Mouse (Mus musculus): ENCODE results near the gene Nol9.

GRCm38 (mm10) chr4:152109509-152109908 is 70.4 kb downstream of the Nol9 start:
- TF ChIP-seq POLR2A (IDR thresholded peaks at IDR 0.05; ENCODE audit: extremely low read depth, insufficient read depth, low read length) (no peak), CTCF (IDR thresholded peaks at IDR 0.05; ENCODE audit: low read depth, low read length) (no peak)
